Mouse (Mus musculus) forebrain, postnatal 0 days (tissue): ENCODE measurements at regions not wholly inside any gene's neighbourhood (a gene's known extent, or its start where the extent isn't known, plus 50 kb on each side); places are given as distances from the start of the nearest gene placed in this dataset.

Experiments used
- ATAC-seq: fragments of 200-750 bp; cut with Nextera tagmentation; 2 replicates; pipeline ENCODE4 v1.8.0; 2017; ENCODE audit warnings: mild to moderate bottlenecking, moderate library complexity
- DNase-seq: peaks from one replicate; pipeline ENCODE4 v3.0.0-alpha.2; 2015
- H3K27ac ChIP-seq: fragments of 300-500 bp; sonication (generic); 2 replicates; pipeline ENCODE4 v1.5.1; 2014; ENCODE audit warnings: low read depth, mild to moderate bottlenecking, antibody characterized with exemption, low read length, moderate library complexity, mixed read lengths
- H3K27me3 ChIP-seq: fragments of 300-500 bp; sonication (generic); 2 replicates; pipeline ENCODE4 v1.6.1; 2014; ENCODE audit warnings: mild to moderate bottlenecking, low read length, mixed read lengths; ENCODE audit not compliant: insufficient read depth
- H3K36me3 ChIP-seq: fragments of 300-500 bp; sonication (generic); 2 replicates; pipeline ENCODE4 v1.6.1; 2014; ENCODE audit warnings: mild to moderate bottlenecking, moderate library complexity; ENCODE audit not compliant: insufficient read depth
- H3K4me1 ChIP-seq: fragments of 300-500 bp; sonication (generic); 2 replicates; pipeline ENCODE4 v1.6.1; 2014; ENCODE audit warnings: antibody characterized with exemption; ENCODE audit not compliant: insufficient read depth
- H3K4me2 ChIP-seq: fragments of 300-500 bp; sonication (generic); 2 replicates; pipeline ENCODE4 v1.6.1; 2014; ENCODE audit warnings: low read depth, mild to moderate bottlenecking, moderate library complexity
- H3K4me3 ChIP-seq: fragments of 300-500 bp; sonication (generic); 2 replicates; pipeline ENCODE4 v1.5.1; 2014; ENCODE audit warnings: low read depth, low read length, mixed read lengths
- H3K9ac ChIP-seq: fragments of 300-500 bp; sonication (generic); 2 replicates; pipeline ENCODE4 v1.6.1; 2014; ENCODE audit warnings: mild to moderate bottlenecking
- H3K9me3 ChIP-seq: fragments of 300-500 bp; sonication (generic); 2 replicates; pipeline ENCODE4 v1.6.1; 2016; ENCODE audit warnings: low read length
- CTCF ChIP-seq: sonication (generic); IDR thresholded peaks from 2 replicates; pipeline ENCODE4 v1.5.1; 2016; ENCODE audit warnings: antibody characterized with exemption, control low read depth, low read depth
- WGBS: fragments of 180-500 bp; shearing (Covaris S2); extraction: QIAGEN DNeasy Blood & Tissue Kit; methylation state at CpG from one replicate; pipeline ENCODE4 v1.1.7; 2014; 5-methylcytosine and 5-hydroxymethylcytosine counted together

GRCm38 (mm10) chr19:30289721-30290120, 57.0 kb downstream of the Mbl2 start:
- no peaks in the 10 kb centered on the region for H3K9me3 ChIP-seq
- H3K36me3 ChIP-seq = no peaks in the 10 kb centered on the region
- no peak overlapping the region for H3K9ac ChIP-seq
- no peak for ATAC-seq
- DNase-seq = no peak
- H3K27me3 ChIP-seq = no peaks in the 10 kb centered on the region
- WGBS = 70% methylated on average over 4 of the region's 4 CpGs
- no peak for TF ChIP-seq CTCF
- H3K27ac ChIP-seq = no peak overlapping the region
- no peak overlapping the region for H3K4me3 ChIP-seq
- H3K4me2 ChIP-seq = no peak overlapping the region
- H3K4me1 ChIP-seq = no peaks in the 10 kb centered on the region

- Histone ChIP-seq H3K4me3 (no peak overlapping the region), H3K27me3 (no peaks in the 10 kb centered on the region), H3K9me3 (no peaks in the 10 kb centered on the region), H3K36me3 (no peaks in the 10 kb centered on the region), H3K27ac (no peak overlapping the region), H3K9ac (no peak overlapping the region), H3K4me2 (peak overlapping the region; percentile 18), H3K4me1 (no peaks in the 10 kb centered on the region)
- DNase-seq (peak; percentile 85), ATAC-seq (peak; percentile 67)
- 25% methylated on average over 15 of the region's 15 CpGs for WGBS
- peak; percentile 77 for TF ChIP-seq CTCF
Measured at GRCm38 (mm10) chr19:30295263-30295704, 62.5 kb downstream of the Mbl2 start.

GRCm38 (mm10) chr19:30296024-30296423, 63.3 kb downstream of the Mbl2 start:
- WGBS = 80% methylated on average over 3 of the region's 3 CpGs
- no peak overlapping the region for H3K9ac ChIP-seq
- no peaks in the 10 kb centered on the region for H3K27me3 ChIP-seq
- H3K4me1 ChIP-seq = no peaks in the 10 kb centered on the region
- DNase-seq (no peak), ATAC-seq (no peak)
- no peak overlapping the region for H3K27ac ChIP-seq
- H3K4me3 ChIP-seq = no peak overlapping the region
- no peaks in the 10 kb centered on the region for H3K9me3 ChIP-seq
- H3K4me2 ChIP-seq = no peak overlapping the region
- no peak for TF ChIP-seq CTCF
- no peaks in the 10 kb centered on the region for H3K36me3 ChIP-seq

GRCm38 (mm10) chr19:30299536-30299935, 66.8 kb downstream of the Mbl2 start:
- no peak for TF ChIP-seq CTCF
- no peaks in the 10 kb centered on the region for H3K36me3 ChIP-seq
- H3K4me3 ChIP-seq = no peak overlapping the region
- H3K9ac ChIP-seq = no peak overlapping the region
- no peak overlapping the region for H3K4me2 ChIP-seq
- DNase-seq (no peak), ATAC-seq (no peak)
- H3K9me3 ChIP-seq = no peaks in the 10 kb centered on the region
- no peaks in the 10 kb centered on the region for H3K27me3 ChIP-seq
- H3K27ac ChIP-seq = no peak overlapping the region
- no peaks in the 10 kb centered on the region for H3K4me1 ChIP-seq
- WGBS = 85% methylated on average over 3 of the region's 3 CpGs

- DNase-seq (no peak), ATAC-seq (no peak)
- Histone ChIP-seq H3K36me3 (no peaks in the 10 kb centered on the region), H3K9ac (no peak overlapping the region), H3K4me1 (no peaks in the 10 kb centered on the region), H3K27ac (no peak overlapping the region), H3K4me2 (no peak overlapping the region), H3K4me3 (no peak overlapping the region), H3K9me3 (no peaks in the 10 kb centered on the region), H3K27me3 (no peaks in the 10 kb centered on the region)
- 86% methylated on average over 4 of the region's 4 CpGs for whole genome bisulfite sequencing
- TF ChIP-seq CTCF = peak; percentile 37; the same call in 1 of the 2 replicates
Measured at GRCm38 (mm10) chr19:30302281-30302680, 69.5 kb downstream of the Mbl2 start.

- Histone ChIP-seq H3K27me3 (no peaks in the 10 kb centered on the region), H3K9me3 (no peaks in the 10 kb centered on the region), H3K4me2 (no peak overlapping the region), H3K27ac (no peak overlapping the region), H3K36me3 (no peaks in the 10 kb centered on the region), H3K4me3 (no peak overlapping the region), H3K4me1 (no peaks in the 10 kb centered on the region), H3K9ac (no peak overlapping the region)
- ATAC-seq = peak; percentile 58
- DNase-seq = peak; percentile 35
- 53% methylated on average over 2 of the region's 2 CpGs for WGBS
- no peak for TF ChIP-seq CTCF
Measured at GRCm38 (mm10) chr19:30306379-30306778, 73.6 kb downstream of the Mbl2 start.

GRCm38 (mm10) chr19:30306919-30307318, 74.2 kb downstream of the Mbl2 start:
- DNase-seq (no peak), ATAC-seq (no peak)

GRCm38 (mm10) chr19:30317314-30317713, 84.6 kb downstream of the Mbl2 start:
- Histone ChIP-seq H3K4me1 (no peaks in the 10 kb centered on the region), H3K4me3 (no peak overlapping the region), H3K27ac (no peak overlapping the region), H3K9ac (no peak overlapping the region), H3K27me3 (no peaks in the 10 kb centered on the region), H3K4me2 (no peak overlapping the region), H3K36me3 (no peaks in the 10 kb centered on the region), H3K9me3 (no peaks in the 10 kb centered on the region)
- 87% methylated on average over 3 of the region's 3 CpGs for WGBS
- DNase-seq = no peak
- no peak for TF ChIP-seq CTCF
- ATAC-seq = no peak

More at GRCm38 (mm10) chr19:30306919-30307318, 74.2 kb downstream of the Mbl2 start:
- no peaks in the 10 kb centered on the region for H3K36me3 ChIP-seq
- no peak for TF ChIP-seq CTCF
- H3K27ac ChIP-seq = no peak overlapping the region
- no peak overlapping the region for H3K4me3 ChIP-seq
- no peaks in the 10 kb centered on the region for H3K4me1 ChIP-seq
- H3K9me3 ChIP-seq = no peaks in the 10 kb centered on the region
- no peak overlapping the region for H3K4me2 ChIP-seq
- WGBS = 86% methylated on average over 6 of the region's 6 CpGs
- no peak overlapping the region for H3K9ac ChIP-seq
- H3K27me3 ChIP-seq = no peaks in the 10 kb centered on the region
